Mouse (Mus musculus) R1 (cell line): ENCODE measurements at regions not wholly inside any gene's neighbourhood (a gene's known extent, or its start where the extent isn't known, plus 50 kb on each side); places are given as distances from the start of the nearest gene placed in this dataset.

Source experiments
- DNase-seq: peaks from one replicate; pipeline ENCODE4 v3.0.0-alpha.2; 2018; ENCODE audit warnings: low read depth, low spot score

DNA sequence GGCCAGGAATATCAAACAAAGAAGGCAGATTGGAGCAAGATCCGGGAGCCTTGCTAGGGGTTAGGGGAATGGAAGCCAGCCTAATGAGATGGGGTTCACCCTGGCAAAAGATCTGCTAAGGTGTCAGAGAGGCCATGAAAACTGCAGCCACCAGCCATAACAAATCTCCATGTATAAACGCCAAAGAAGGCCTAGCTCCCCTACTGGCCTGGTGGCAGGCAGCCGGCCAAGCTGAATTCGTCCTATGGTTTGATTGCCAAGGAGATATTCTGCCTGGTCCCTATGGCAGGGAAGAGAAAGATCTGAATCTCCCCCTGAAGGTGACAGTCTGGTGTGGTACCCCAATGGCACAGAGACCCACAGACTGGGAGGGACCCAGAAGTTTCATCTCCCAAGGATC lies 104.8 kb upstream of the E030018B13Rik start:
- DNase-seq = no peak

DNA sequence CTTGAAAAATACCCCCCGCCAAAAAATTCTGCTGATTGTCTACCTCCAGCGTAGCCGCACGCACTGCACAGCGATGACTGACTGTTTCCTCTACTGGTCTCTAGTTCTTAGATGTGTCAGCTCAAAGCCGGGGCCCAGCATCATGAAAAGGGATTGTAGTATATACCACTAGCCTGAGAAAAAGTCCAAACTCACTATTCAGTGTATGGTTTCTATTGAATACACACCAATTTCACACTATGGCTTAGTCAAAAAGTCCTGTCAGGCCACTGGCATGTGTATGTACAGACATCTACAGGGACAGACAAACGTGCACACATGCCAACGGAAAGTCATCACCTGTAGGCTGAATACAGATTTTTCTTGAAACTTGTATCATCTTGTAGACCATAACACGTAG lies 101.1 kb upstream of the E030018B13Rik start:
- DNase-seq = no peak

DNA sequence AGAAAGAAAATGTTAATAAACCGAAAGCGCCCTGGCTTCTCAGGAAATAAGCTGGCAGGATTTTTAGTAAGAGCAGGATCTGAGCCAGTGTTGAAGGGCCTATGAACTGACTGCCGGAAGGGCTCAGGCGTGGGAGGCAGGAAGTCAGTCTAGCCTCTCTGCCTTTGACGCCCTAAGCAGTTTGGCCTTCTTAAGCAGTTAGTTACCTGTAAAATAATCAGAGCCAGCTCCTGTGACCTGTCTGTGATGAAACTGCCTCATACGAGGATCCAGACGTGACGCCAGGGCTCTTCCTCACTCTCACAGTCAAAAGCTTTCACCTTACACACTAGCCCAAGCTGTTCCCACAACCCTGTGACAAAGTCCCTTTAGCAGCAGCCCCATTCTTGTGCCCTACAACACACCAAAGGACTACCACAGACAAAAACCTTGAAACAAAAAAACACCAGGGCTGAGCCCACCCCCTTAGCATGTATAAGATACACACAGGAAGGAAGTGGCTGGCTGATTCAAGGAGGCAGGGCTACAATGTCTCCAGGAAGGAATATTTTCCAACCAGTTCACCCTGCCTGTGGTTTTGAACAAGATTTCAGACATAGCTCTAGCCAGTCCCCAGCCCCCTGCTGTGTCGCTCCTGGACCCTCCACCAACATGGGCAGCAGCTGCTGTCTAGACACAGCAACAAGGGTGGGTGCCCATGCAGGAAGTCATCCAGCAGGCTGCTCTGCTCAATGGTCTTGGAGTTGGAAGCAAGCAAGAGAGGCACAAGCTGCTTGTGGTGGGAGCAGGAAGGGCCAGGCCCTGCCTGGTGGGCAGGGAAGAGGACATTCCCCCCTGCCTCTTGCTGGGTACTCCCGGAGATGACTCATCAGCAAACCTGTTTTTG lies 100.4 kb upstream of the E030018B13Rik start:
- DNase-seq = no peak

DNA sequence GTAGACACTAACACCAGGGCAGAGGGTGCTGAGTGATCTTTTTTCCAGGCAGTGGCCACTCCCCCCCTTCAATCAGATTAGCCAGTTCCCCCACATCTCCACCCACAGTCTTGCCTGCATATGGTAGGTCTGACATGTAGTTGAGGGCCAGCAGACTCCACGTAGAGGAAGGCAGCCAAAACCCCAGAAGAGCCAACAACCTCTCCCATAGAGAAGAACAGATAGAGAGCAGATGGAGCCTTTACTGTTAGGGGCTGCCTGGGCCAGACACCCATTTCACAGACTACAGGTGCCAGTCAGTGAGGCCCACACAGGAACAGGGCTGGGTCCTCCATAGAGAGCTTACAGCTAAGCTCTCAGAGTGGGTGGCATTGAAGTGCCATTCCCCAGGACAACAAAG lies 99.2 kb upstream of the E030018B13Rik start:
- DNase-seq = no peak

DNA sequence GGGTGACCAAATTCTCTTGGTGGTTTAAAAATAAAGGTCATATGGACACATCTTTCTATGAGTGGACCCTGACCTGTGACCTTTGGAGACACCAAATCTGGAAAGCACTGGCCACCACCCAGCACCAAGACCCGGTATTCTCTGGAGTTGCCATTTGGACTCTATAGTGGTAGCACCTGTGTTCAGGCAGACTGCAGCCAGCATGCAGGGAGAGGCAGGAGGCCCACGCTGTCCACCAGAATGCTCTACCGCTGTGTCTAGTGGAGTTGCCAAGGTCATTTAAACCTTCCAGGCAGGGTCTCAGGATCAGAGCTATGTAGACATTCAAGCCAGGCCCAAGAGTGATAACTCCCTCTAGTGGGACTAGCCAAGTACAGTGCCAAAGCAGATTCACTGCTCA lies 98.6 kb upstream of the E030018B13Rik start:
- DNase-seq = no peak

DNA sequence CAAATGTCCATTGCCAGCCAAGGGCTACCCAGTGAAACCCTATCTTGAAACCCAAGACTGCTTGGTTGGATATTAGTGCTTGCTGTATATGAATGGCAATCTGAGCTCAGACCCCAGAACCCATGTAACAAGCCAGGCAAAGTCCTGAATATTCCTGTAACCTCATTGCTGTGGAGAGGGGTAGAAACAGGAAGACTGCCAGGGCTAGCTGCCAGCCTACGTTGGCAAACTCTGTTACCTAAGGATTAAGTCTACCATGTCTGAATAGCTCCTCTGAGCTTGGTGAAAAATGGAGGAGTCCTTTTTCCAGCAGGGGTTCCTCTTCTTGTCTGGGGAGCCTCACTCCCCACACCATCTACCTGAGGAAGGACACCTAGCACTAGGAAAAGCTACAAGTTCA lies 96.4 kb upstream of the E030018B13Rik start:
- DNase-seq = no peak

DNA sequence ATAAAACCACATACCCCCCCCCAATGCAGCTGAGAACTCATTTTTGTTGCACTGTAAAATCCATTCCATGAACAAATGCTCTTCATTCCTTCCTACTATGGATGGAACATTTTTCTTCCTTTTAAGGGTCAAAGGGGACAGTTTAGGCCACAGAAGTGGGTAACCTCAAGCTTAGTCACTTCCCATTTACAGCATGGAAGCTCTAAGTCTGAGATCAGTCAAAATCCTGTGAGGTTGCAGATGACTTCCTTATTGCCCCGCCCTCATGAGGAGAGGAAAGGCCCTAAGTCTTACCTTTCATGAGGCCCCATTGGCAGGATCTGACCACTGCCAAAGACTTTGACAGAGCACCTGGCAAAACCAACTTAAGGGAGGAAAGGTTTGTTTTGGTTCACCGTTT lies 94.7 kb upstream of the E030018B13Rik start:
- DNase-seq = no peak

DNA sequence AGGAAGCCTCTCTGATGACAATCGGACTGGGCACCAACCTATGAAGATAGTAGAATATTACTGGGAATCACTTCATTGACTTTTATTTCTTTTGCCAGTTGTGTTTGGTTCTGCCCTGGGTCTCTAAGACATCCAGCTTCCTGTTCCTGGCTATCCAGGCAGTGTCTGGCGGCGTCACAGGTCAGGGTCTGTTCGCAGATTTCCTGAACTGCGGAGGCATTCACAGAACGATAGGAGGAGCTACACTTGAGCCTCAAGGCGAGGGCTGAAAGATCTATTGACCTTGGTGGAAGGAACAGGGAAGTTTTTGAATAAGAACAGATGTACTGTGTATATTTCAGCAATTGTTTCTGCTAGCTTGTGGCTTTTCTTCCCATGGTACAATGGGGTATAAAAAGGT lies 92.6 kb upstream of the E030018B13Rik start:
- peak; percentile 71 for DNase-seq

DNA sequence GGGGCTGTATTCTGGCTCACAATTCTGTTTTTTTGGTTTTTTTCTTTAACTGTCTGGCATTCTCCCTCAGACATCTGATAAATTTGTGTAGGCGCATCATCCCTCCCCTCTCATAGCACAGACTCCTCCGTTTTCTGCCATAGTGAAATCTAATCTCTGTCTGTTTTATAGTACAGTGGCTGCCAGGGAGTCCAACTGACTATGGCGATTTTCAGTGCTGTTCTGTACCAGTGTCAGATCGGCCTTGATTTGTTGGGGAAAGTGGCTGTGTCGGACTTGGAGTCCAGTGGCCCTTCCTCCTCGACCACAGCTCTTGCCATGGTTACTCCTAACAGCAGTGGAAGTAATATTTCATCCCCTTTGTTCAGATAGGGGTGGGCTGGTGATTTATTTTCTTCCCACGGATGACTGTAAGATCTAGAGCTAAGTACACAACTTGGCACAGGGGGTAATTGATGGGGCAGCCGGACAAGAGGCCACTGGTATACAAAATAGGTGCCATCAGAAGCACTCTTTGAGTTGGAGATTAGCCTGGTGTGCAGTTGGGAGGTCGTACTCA lies 87.2 kb upstream of the E030018B13Rik start:
- DNase-seq = no peak

DNA sequence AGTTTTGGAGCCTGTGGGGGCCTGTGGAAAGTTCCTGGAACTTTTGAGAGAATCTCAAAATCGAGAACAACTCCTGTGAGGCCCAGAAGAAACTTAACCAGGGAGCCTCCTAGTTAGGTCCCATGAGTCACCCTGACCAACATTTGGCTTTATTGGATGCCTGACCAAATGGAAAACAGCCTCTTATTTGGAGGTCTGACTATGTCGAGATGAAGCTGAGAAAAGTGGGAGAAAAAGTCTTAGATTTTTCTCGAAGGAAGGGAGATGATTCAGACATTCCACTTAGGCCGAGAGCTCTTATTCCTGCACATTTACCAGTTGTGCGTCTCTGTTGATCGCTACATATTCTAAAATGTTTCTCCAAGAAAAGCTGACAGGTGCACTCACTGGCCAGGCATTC lies 83.0 kb upstream of the E030018B13Rik start:
- no peak for DNase-seq

DNA sequence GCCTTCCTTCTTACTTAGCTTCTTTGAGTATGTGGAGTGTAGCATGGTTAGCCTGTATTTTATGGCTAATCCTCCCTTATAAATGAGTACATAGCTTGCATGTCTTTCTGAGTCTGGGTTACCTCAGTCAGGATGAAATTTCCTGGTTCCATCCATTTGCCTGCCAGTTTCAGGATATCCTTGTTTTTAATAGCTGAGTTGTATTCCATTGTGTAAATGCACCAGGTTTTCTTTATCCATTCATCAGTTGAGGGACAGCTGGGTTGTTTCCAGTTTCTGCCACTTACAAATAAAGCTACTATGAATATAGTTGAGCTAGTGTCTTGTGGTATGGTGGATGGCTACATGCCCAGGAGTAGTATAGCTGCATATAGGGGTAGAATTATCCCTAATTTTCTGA lies 80.7 kb upstream of the E030018B13Rik start:
- DNase-seq = no peak
